Mouse (Mus musculus) olfactory bulb, adult 2 months (tissue): Measurements from ENCODE around the gene Ttyh2. TPM values are rescaled to one million over a fixed set of nuclear protein-coding genes. Genes with fewer than 3 reads are reported as not detected.

ENCODE experiments used
- H3K27ac ChIP-seq: fragments of 200-500 bp; 2 replicates; pipeline ENCODE4 v1.5.1; 2012; ENCODE audit warnings: low read depth, low read length; ENCODE audit not compliant: insufficient read depth
- H3K4me1 ChIP-seq: fragments of 200-500 bp; 2 replicates; pipeline ENCODE4 v1.6.1; 2012; ENCODE audit warnings: low read length; ENCODE audit not compliant: control insufficient read depth, insufficient read depth
- H3K4me3 ChIP-seq: fragments of 200-500 bp; 2 replicates; pipeline ENCODE4 v1.5.1; 2012; ENCODE audit warnings: mild to moderate bottlenecking, low read depth, low read length, moderate library complexity; ENCODE audit not compliant: insufficient read depth
- CTCF ChIP-seq: fragments of 200-500 bp; IDR thresholded peaks from 2 replicates; pipeline ENCODE4 v1.5.1; 2012; ENCODE audit warnings: low read depth, mild to moderate bottlenecking, low read length, moderate library complexity; ENCODE audit not compliant: insufficient read depth
- POLR2A ChIP-seq: fragments of 200-500 bp; IDR thresholded peaks from 2 replicates; pipeline ENCODE4 v1.6.1; 2012; ENCODE audit warnings: mild to moderate bottlenecking, low read depth, low read length, moderate library complexity; ENCODE audit not compliant: insufficient read depth
- WGBS: fragments of 180-500 bp; shearing (Covaris S2); methylation state at CpG from one replicate; pipeline ENCODE4 v1.1.7; 2018; 5-methylcytosine and 5-hydroxymethylcytosine counted together
- polyA plus RNA-seq: library from polyadenylated mRNA; stranded (reverse); fragments of >200 nt; gene quantifications from 2 replicates; pipeline ENCODE4 v1.2.4, GENCODE M21; 2012; ENCODE audit warnings: low replicate concordance; ENCODE audit not compliant: missing spikeins, insufficient read depth, insufficient read length

Gene Ttyh2
- polyA plus RNA-seq, 1 experiment, result not detected

- TF ChIP-seq POLR2A (no peak), CTCF (no peak)
- WGBS, result 83% methylated on average over 2 of the region's 2 CpGs
- H3K4me1 ChIP-seq, result peaks cover 5% of the 10 kb centered on the region; the same call in 1 of the 2 replicates
- H3K27ac ChIP-seq, result no peak overlapping the region
- H3K4me3 ChIP-seq, result no peak overlapping the region
Observed at GRCm38 (mm10) chr11:114694451-114694850, 19.2 kb downstream of the Ttyh2 start.

DNA sequence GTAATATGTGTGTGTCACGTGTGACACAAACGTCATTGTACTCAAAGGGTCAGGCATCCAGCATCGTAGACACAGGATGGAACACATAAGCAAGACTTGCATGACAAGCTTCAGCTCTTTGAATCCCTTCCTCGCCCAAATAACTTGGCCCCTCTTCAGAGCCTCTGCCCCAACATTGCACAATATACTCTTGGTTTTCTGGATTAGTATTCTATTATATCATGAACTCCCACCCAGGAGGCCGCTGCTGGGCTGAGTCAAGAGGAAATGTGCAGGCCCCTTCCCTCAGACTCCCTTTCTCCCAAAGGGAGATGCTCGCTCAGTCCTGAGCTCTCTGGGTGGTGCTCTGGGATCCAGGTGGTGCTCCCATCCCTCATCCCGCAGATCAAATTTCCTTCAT, 23.3 kb downstream of the Ttyh2 start:
- no peak for TF ChIP-seq CTCF
- TF ChIP-seq POLR2A, result no peak
- WGBS, result 93% methylated on average over 7 of the region's 7 CpGs
- Histone ChIP-seq H3K27ac (no peak overlapping the region), H3K4me1 (0 out of 2 replicates have a peak, but pooled peaks cover 5% of the 10 kb centered on the region), H3K4me3 (no peak overlapping the region)

DNA sequence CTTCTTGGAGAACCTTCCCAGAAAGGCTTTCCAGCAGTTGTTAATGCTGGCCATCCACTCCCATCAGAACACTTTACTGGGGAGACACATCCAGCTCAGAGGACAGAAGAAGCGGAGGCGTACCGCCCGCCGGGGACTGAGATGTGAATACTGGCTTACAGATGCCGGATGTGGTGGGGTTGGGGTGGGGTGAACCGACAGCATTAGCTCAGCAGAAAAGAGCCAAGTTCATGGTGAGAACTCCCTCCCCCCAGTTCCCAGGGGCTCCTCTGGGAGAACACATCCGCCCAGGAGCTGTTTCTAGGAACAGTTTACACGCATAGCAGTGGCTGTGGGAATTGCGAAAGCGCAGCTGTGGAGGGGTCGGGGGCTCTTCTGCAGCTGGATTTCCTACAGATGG, 24.3 kb downstream of the Ttyh2 start:
- peaks cover 14% of the 10 kb centered on the region for H3K4me1 ChIP-seq
- 54% methylated on average over 12 of the region's 12 CpGs for WGBS
- H3K4me3 ChIP-seq, result no peak overlapping the region
- TF ChIP-seq POLR2A (no peak), CTCF (no peak)
- no peak overlapping the region for H3K27ac ChIP-seq

DNA sequence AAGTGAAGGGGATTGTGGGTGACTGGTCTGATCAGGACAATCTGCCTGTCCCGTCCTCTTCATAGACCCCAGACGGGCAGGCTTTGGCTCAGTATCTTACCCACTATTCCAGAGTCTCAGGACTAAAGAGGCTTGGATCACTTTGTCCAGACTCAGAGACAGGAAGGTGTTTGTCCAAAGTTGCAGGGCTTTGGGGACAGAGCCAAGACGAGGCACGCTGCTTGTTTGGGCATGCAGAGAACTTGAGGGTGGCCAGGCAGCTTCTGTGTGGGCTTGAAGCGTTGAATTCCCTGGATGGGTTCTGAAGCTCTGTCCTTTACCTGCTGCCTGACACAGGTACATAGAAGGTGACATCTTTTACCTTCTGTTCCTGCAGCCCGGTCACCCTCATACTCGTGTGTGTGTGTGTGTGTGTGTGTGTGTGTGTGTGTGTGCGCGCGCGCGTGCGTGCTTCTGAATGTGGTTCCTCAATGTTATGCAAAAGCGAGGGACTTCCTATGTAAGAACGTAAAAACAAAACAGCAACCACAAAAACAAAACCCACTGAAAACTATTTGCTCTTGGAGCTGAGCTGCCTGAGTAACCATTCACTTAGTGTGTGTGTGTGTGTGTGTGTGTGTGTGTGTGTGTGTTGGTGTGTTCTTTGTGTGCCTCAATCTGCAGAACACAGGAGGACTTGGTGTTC, 27.2 kb downstream of the Ttyh2 start:
- Histone ChIP-seq H3K27ac (no peak overlapping the region), H3K4me1 (peaks cover 21% of the 10 kb centered on the region), H3K4me3 (no peak overlapping the region)
- 74% methylated on average over 15 of the region's 15 CpGs for WGBS
- TF ChIP-seq CTCF (no peak), POLR2A (no peak)

- Histone ChIP-seq H3K4me1 (peaks cover 21% of the 10 kb centered on the region), H3K27ac (no peak overlapping the region), H3K4me3 (no peak overlapping the region)
- TF ChIP-seq POLR2A (no peak), CTCF (no peak)
- WGBS, result 79% methylated on average over 6 of the region's 6 CpGs
Observed at GRCm38 (mm10) chr11:114702996-114703361, 27.7 kb downstream of the Ttyh2 start.

DNA sequence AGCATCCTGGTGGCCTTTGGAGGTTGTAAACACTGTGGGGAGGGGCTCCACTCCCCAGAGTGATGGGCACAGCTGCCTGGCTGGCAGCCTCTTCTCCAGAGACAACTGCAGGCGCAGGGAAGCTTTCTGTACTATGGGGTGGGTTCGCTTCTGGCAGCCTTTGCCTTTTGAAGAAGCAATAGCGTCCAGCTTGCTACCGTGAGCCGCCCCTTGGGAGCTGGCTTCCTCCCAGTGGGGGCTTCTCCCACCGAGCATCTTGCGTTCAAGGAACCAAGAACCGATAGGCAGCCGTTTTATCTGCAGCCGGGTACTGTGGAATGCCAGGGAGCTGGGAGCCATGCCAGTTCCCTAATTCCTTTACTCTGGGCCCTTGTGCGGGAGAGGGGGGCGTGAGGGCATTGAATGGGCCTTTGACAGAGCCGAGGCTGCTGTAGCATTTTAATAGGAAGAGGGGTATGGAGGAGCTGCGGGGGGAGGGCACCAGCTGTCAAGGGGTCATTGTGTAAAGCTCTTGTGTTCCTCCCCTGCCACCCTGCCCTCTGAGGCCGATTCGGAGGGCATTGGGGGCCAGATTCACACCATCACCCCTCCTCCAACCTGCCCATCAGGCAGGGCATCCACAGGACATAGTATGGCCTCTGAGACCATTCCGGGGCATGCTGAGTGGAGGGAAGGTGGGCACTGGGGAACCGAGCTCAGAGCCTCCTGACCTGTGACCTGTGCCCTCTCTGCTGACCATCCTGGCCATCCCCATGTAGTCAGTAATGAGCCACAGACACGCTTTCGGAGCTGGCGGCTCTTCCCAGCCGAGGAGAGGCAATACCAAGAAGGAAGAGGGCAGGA, 29.1 kb downstream of the Ttyh2 start:
- Histone ChIP-seq H3K27ac (peak overlapping the region; percentile 56), H3K4me3 (no peak overlapping the region), H3K4me1 (peaks cover 21% of the 10 kb centered on the region)
- TF ChIP-seq CTCF (no peak), POLR2A (no peak)
- 29% methylated on average over 22 of the region's 22 CpGs for WGBS

GRCm38 (mm10) chr11:114706358-114706757, 31.1 kb downstream of the Ttyh2 start:
- Histone ChIP-seq H3K27ac (no peak overlapping the region), H3K4me3 (no peak overlapping the region), H3K4me1 (peaks cover 21% of the 10 kb centered on the region)
- 79% methylated on average over 5 of the region's 5 CpGs for WGBS
- TF ChIP-seq CTCF, result no peak
- no peak for TF ChIP-seq POLR2A

DNA sequence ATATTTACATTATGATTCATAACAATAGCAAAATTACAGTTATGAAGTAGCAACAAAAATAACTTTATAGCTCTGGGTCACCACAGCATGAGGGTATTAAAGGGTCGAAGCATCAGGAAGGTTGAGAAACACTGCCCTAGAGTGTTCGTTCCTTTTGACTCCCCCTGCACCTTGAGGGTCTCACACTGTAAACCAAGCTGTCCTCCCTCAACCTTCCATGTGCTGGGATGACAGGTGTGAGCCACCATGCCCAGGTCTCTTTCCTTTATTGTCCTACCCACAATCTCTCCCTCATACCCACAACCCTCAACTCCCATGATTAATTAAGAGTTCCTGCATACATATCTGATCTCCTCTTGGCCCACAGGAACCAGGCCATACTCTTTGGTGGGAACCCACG, 36.2 kb downstream of the Ttyh2 start:
- TF ChIP-seq CTCF (no peak), POLR2A (no peak)
- no peak overlapping the region for H3K27ac ChIP-seq
- H3K4me3 ChIP-seq, result no peak overlapping the region
- 97% methylated on average over 3 of the region's 3 CpGs for WGBS
- peaks cover 2% of the 10 kb centered on the region; the same call in 1 of the 2 replicates for H3K4me1 ChIP-seq

DNA sequence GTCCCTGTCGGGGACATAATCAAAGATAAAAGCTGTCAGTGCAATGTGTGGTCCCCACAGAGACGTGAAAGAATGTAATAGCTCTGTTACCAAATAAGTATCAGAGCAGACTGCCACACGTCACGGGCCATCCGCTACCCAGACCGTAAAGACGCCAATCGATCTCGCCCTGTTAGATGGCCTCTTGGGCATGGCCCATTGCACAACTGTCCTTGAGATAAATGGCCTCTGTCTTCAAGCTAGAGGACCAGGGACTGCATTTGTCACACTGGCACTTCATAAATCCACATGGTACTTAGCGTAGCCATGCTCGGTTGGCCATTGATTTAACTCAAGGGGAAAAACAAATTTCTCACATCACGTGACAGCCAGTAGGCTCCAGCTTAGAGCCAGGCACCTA, 36.6 kb downstream of the Ttyh2 start:
- no peak for TF ChIP-seq POLR2A
- TF ChIP-seq CTCF, result no peak
- Histone ChIP-seq H3K4me1 (peaks cover 2% of the 10 kb centered on the region; the same call in 1 of the 2 replicates), H3K27ac (no peak overlapping the region), H3K4me3 (no peak overlapping the region)
- 95% methylated on average over 12 of the region's 12 CpGs for WGBS
